Mouse (Mus musculus): ENCODE data around the gene Atoh1. TPM values are rescaled to one million over a fixed set of nuclear protein-coding genes. Genes with fewer than 3 reads are reported as not detected.

The Atoh1 gene
- not detected for total RNA-seq (2023)

DNA sequence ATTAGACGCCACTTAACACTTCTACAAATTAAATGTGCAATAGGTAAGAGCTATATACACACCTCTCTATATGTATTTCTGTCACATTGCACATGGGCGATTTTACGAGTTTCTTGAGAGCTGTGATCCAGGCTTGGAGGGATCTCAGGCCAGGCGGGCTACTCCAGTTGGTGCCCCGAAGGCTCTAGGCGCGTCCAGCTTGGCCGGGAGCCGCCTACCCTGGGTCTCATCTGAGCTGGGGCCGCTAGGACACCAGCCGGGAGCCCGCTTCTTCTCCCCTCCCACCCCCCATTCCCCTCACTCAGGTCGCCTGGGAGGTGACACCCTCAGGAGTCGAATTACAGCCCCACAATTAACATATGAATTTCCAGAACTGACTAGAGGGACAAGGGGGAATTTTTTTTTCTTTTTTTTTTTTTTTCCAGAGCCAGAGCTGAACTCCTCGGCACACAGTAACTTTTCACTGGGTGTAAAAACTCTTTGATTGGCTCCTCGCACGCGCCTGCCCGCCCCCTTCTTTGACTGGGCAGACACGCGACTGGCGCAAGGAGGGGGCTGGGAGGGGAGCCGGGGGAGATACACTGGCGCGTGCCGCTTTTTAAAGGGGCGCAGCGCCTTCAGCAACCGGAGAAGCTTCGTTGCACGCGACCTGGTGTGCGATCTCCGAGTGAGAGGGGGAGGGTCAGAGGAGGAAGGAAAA is at the start of gene Atoh1:
Atoh1 (plus strand) TSS at position 627 of the 700 bp plus-strand sequence.

